Mouse (Mus musculus): ENCODE data around the gene Ubxn7. TPM values are rescaled to one million over a fixed set of nuclear protein-coding genes. Genes with fewer than 3 reads are reported as not detected.
A peak's percentile ranks its signal among the peaks of the same experiment; 100 is the strongest.

Ubxn7 gene
- total RNA-seq, 2 experiments from 2014 or later: 50.7 to 64.1 TPM

DNA sequence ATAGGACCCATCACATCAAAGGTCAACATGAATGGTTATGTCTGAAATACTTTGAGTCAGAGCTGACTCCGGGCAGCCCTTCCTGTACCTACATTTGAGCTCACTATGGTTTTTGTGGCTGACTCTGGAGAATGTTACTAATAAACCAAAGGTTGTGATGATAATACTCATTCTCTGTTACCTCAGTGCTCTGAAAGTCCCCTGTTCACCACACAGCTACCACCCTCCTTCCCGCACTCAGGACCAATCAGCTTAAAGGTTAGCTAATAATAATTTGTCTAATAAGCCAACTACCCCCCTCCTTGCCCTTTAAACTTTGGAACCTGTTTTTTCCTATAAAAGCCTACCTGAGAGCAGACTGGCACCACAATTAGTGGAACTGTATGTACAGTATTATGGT, 47.5 kb downstream of the Ubxn7 start:
- DNase-seq (ENCODE audit: low spot score in 2 of 2): no peak

GRCm38 (mm10) chr16:32382901-32383300, 50.8 kb downstream of the Ubxn7 start:
- no peak for DNase-seq (ENCODE audit: low spot score in 2 of 2)

- DNase-seq (ENCODE audit: low spot score in 2 of 2): no peak
These were observed 52.8 kb downstream of the Ubxn7 start for GRCm38 (mm10) chr16:32384885-32385284.

DNA sequence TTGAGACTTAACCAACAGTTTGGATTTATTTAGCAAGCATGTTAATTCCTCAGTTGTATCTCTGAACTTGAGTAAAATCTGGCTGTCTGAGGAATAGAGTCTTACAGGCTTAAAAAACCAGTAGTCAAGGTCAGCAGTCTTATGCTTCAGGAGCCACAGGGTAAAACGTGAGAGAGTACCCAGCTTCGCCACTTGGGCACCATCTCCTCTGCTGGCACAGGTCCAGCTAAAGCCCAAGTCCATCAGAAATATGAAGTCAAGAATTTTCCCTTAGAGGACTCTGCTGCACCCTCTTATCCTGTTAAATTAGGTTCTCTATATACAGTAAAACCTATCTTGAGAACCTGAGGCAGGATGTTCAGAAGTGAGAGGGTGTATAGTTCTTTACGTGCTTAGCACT, 54.8 kb downstream of the Ubxn7 start:
- DNase-seq (ENCODE audit: low spot score in 2 of 2): no peak

- no peak for DNase-seq (ENCODE audit: low spot score in 2 of 2)
These were observed 57.0 kb downstream of the Ubxn7 start for GRCm38 (mm10) chr16:32389049-32389448.

DNA sequence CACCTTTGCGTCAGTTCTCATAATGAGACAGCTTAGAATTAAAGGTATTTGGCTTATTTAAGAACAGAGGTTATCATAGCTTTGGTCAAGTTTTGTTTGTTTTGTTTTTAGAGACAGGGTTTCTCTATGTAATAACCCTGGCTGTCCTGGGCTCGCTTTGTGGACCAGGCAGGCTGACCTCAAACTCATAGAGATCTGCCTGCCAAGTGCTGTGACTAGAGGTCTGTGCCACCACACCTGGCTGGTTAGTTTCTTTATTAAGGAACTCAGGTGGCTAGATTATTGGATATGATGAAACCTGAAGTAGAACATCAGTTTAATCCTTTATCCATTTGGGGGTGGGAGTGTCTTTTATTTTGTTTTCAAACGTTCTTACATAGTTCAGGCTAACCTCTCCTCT, 57.8 kb downstream of the Ubxn7 start:
- no peak for DNase-seq (ENCODE audit: low spot score in 2 of 2)

DNA sequence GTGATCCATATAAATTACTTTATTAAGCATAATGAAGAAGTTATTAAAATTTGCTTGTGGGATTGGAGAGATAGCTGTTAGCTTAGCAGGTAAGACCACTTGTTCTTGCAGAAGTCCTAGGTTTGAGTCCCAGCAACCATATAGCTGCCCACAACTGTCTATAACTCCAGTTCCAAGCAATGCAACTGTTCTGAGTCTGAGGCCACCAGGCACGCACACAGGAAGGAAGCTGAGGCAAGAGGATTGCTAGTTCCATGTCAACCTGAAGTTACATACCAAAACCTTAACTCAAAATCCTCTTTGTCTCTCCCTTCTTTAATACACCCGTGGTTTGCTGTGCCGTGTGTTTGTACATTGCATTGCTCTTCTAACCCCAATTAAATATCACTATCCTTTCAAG, 58.8 kb downstream of the Ubxn7 start:
- DNase-seq (ENCODE audit: low spot score in 2 of 2): no peak

DNA sequence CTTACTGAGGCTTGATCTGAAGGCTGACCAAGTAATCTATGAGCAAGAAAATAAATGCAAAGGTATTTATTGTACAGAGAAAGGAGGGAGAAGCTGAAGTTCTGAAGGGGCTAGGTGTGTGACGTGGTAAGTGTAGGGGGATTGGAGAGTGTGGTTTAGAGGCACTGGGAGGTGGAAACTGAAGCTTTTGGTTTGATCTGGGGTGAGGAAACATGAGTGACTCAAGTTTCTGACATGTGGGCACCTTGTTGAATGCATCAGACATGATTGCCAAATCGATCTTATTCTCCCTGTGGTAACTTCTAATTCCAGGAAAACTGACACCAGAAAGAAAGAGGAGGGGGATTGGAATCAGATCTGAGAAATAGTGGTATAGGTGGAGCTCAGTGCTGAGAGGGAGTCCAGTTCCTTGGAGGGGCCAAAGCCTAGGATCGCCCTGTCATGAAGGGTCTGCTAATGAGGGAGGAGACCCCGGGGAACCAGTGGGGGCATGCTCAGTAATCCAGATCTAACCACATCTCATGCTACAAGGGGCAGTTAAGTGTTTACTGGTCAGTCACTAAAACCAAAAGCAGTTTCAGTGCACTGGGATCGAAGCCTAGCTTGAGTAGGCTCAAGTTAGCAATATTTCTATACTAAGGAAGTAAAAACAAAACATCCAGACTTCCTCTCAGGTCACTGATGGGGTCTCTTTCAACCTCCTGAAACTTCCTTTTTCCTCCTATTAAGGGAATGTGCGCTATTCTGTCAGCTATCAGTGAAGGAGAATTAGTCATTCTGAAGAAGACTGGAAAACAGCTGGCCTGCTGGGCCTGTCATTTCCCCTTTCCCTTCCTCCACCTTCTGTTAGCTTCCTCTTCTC, 63.9 kb downstream of the Ubxn7 start:
- DNase-seq (ENCODE audit: low spot score in 2 of 2): no peak

DNA sequence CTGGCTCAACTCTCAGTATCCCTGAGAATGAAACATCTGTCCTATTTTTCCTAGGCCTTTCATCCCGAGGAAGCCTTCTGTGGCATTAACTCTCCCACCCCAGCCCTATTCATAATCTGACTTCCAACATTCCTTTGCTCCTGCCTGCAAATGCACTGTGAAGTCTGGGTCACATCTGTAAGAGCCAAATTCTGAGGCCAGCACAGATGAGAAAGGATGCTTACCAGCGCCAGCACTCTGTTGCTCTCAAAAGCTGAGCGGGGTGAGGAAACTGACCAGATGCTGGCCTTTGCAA, 64.4 kb downstream of the Ubxn7 start:
- DNase-seq (ENCODE audit: low spot score in 2 of 2): no peak

DNA sequence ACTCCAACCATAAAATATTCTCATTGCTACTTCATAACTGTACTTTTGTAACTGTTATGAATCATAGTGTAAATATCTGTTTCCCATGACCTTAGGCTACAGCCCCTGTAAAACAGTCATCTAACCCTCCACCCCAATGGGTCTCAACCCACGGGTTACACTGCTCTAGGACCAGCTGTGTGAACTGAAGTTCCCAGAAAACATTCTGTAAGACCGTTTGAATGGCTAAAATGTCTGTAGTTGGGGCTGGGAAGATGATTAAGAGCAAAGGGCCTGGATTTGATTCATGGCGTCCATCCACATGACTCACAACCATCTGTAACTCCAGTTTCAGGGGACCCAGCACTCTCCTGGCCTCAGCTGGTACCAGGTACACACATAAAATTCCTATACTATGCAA, 66.1 kb downstream of the Ubxn7 start:
- no peak for DNase-seq (ENCODE audit: low spot score in 2 of 2)

GRCm38 (mm10) chr16:32400267-32400666, 68.2 kb downstream of the Ubxn7 start, which contains the start of gene Tm4sf19:
Gene Tm4sf19 (plus strand): TSS chr16:32400506.
- no peak for DNase-seq (ENCODE audit: low spot score in 2 of 2)

GRCm38 (mm10) chr16:32401335-32401965, 69.4 kb downstream of the Ubxn7 start:
- DNase-seq (ENCODE audit: low spot score in 2 of 2): no peak

- DNase-seq (ENCODE audit: low spot score in 2 of 2): no peak
These were observed 70.8 kb downstream of the Ubxn7 start for GRCm38 (mm10) chr16:32402818-32403217.

DNA sequence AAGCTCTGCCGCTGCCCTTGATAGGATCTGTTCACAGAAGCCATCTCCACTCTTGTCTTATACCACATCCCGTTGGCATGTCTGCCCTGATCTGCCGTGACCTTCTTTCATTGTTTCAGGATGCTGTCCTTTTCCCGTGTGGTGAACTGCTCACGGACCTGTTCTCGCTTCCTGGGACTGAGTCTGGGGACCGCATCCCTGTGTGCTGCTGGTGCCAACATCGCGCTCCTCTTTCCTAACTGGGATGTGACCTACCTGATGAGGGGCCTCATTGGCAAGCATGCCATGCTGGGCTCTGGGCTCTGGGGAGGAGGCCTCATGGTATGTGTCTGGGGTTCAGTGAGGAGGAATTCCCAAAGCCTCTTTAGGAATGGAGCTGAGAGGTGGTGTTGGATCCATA, 73.7 kb downstream of the Ubxn7 start:
- no peak for DNase-seq (ENCODE audit: low spot score in 2 of 2)

DNA sequence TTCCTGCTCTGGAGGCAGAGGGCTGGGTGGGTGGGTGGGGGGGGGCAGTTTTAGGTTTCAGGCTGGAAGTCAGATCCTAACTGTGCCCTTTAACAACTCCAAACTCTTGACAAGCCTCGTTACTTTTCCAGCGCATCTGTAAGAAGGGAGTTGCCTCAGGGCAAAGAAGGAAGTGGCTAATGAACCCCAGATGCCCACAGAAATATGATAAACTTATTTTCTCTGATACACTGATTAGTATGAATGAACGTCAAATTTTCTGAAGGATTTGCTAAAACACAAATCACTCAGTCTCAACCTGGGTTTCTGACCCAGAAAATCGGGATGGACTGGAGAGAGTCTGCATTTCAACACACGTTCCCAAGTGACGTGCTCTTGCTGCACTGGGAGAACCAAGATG, 74.6 kb downstream of the Ubxn7 start:
- DNase-seq (ENCODE audit: low spot score in 2 of 2): no peak

DNA sequence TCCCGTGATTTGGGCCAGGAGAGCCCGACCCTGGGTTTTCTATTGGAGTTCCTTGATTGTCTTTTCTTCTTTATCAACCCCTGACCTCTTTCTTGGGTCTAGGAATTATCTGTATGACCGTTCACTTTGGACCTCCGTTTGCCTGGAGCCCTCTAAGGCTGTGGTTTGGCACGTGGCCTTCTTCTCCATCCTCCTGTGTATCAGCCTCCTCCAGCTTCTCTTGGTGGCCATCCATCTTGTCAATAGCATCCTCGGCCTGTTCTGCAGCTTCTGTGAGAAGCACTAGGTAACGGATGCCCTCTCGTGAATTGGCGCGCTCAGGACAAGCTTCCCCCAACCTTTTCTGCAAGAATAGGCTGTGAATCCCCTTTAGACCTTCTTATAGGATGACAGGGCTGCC, 75.7 kb downstream of the Ubxn7 start:
- no peak for DNase-seq (ENCODE audit: low spot score in 2 of 2)

DNA sequence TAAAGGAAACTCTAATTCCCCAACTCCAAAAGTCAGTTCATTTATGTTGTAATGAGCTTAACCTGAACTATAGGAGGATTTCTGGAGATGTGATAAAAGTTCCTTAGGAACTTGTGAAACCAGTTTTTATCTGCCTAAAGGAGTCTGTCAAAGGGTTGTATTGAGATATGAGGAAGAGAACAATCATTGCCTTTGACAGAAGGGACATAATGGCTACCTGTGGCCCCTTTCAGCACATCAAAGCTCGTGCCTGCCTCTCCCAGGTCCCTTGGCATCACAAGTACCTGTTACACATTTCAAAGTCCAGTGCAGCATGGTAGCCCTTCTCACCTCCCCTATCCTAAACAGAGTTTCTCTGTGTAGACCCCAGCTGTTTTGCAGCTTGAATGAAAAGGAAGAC, 85.4 kb downstream of the Ubxn7 start:
- DNase-seq (ENCODE audit: low spot score in 2 of 2): no peak

GRCm38 (mm10) chr16:32419517-32420483, 87.7 kb downstream of the Ubxn7 start, which contains the start of gene Tctex1d2:
Gene Tctex1d2 (plus strand): TSS chr16:32419702.
- DNase-seq (ENCODE audit: low spot score in 2 of 2): peak; percentile 91 to 93

GRCm38 (mm10) chr16:32427506-32427905, 95.4 kb downstream of the Ubxn7 start:
- no peak for DNase-seq (ENCODE audit: low spot score in 2 of 2)

DNA sequence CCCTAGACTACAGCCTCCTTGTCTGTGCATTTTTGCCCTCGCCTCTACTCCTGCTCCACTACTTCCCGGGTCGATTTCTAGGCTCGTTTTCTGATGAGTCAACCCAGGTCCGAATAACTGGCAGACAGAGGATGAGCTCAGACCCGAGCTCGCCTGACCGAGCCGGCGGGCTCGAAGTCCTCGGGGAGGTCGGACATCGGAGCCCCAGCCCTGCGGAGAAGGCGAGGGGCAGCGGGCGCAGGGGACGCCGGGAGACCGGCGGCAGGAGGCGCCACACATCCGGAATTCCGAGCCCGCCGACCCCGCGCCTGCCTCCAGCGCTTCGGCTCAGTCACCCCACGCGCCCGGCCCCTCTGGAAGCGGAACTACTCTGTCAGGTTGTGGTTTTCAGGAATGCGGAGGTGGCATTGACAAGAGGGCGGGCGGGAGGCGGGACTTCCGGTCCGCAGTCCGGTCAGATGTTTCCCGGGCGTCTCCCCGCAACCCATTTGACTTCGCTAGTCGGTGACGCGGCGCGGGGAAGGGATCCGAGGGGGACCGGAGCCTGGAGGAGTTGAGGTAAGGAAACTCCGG, 98.5 kb downstream of the Ubxn7 start, which contains the start of gene Pcyt1a:
TSS of gene Pcyt1a (plus strand) at position 448 of the 573 bp plus-strand sequence.
- peak; percentile 87 to 91 for DNase-seq (ENCODE audit: low spot score in 2 of 2)

- DNase-seq (ENCODE audit: low spot score in 2 of 2): no peak
These were observed 99.1 kb downstream of the Ubxn7 start for GRCm38 (mm10) chr16:32431047-32431591.
